9 mouse cellular contexts compared by ENCODE assay signal in the genomic region with DNA sequence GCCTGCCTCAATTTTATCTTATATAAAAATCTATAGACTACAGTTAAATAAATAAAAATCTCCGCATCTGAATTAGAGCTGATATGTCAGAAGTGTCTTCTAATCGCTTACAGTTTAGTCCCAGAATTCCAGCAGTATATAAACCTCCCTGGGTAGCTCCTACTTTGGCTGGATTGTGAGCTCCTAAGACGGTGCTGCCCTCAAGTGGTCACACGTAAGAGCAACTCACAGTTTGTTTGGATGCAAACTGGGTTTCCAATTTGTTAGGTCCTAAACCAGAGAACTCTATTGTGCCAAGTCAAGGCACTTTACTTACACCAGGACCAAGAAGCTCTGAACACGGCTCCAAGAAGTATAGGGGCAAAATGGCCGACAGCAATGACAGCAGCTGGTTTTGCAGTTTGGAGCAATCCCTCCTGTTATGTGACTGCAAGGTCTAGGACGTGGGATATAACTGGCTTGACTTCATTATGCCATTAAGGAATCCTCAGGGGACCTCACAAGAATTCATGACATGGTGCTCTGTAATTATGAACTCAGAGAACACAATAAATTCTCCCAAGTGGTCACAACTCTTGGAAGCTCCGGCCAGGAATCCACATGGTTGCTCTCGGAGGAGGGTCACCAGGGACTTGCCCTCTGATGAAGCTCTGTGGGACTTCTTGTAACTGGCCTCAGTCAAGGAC.
A peak's percentile ranks its signal among the peaks of the same experiment; 100 is the strongest.
DNase-seq lines count a peak whose midpoint lies in the region; ATAC-seq lines count a peak whose summit lies in the region.
"Had no signal": no experiment of that assay in that cellular context is flagged by ENCODE, and none has a peak within 500 bp of the region (broad histone marks: within the 10 kb centered on the region; RNA-seq: fewer than 3 reads in every experiment).

No protein-coding gene starts in this region.

- no peaks in the 10 kb centered on the region for H3K4me1 ChIP-seq in forebrain, embryonic 14.5 days (ENCODE audit: control insufficient read depth, insufficient read depth, low read length)
- H3K4me1 ChIP-seq: liver, embryonic 15.5 days had no signal

- H3K9me3 ChIP-seq in forebrain, embryonic 14.5 days (replicated peaks; ENCODE audit: control insufficient read depth, low read length) = no peaks in the 10 kb centered on the region
- H3K9me3 ChIP-seq: liver, embryonic 15.5 days had no signal

- DNase-seq in CD4-positive, CD25-positive, alpha-beta regulatory T cell, adult 2 months (ENCODE audit: low read depth, low spot score) = peak; percentile 42
- DNase-seq in brain, adult 2 months (ENCODE audit: low read depth, low spot score) = peak; percentile 85
- DNase-seq in forebrain, embryonic 14.5 days (ENCODE audit: low spot score) = peak; percentile 80
- DNase-seq in heart, postnatal 10 days = peak; percentile 80 to 83
- DNase-seq in kidney, postnatal 4 days = peak; percentile 77 to 83
- DNase-seq in lung, postnatal 14 days = peak; percentile 66
- peak; percentile 67 for DNase-seq in right cerebral cortex, postnatal 14 days

- H3K27me3 ChIP-seq in forebrain, embryonic 14.5 days (replicated peaks; ENCODE audit: control insufficient read depth, insufficient read depth, low read length) = no peaks in the 10 kb centered on the region
- H3K27me3 ChIP-seq: liver, embryonic 15.5 days had no signal

- no peaks in the 10 kb centered on the region for H3K36me3 ChIP-seq in forebrain, embryonic 14.5 days (ENCODE audit: control insufficient read depth, insufficient read depth, low read length)
- H3K36me3 ChIP-seq: liver, embryonic 15.5 days had no signal

- intact Hi-C loops in heart, postnatal 10 days (cut with DNase I) = loop anchor here (2.0 to 5.0 kb wide), 4 partner anchors 42 to 220 kb away; no protein-coding TSS in a partner anchor

- ATAC-seq in CD4-positive, CD25-positive, alpha-beta regulatory T cell, adult 4 months = no peak
- peak; percentile 76 for ATAC-seq in forebrain, embryonic 14.5 days

- WGBS in forebrain, embryonic 14.5 days = 43% methylated on average over 9 of the region's 9 CpGs

- H3K4me3 ChIP-seq in forebrain, embryonic 14.5 days (ENCODE audit: low read depth, low read length) = no peak overlapping the region
- H3K4me3 ChIP-seq: liver, embryonic 15.5 days had no signal

- no peak overlapping the region for H3K4me2 ChIP-seq in forebrain, embryonic 14.5 days (ENCODE audit: low read length)
- H3K4me2 ChIP-seq: liver, embryonic 15.5 days had no signal

- H3K9ac ChIP-seq in forebrain, embryonic 14.5 days (ENCODE audit: low read length) = no peak overlapping the region
- H3K9ac ChIP-seq: liver, embryonic 15.5 days had no signal

- no peak overlapping the region for H3K27ac ChIP-seq in forebrain, embryonic 14.5 days (ENCODE audit: low read depth, low read length)
- H3K27ac ChIP-seq: liver, embryonic 15.5 days had no signal
